Mouse (Mus musculus): Measurements from ENCODE around the gene Cyp46a1. TPM values are rescaled to one million over a fixed set of nuclear protein-coding genes. Genes with fewer than 3 reads are reported as not detected.

Cyp46a1 gene
- total RNA-seq, 1 experiment, result 0.98 TPM

GRCm38 (mm10) chr12:108367909-108368308 is 33.7 kb downstream of the Cyp46a1 start:
- TF ChIP-seq ZNF384 (IDR thresholded peaks at IDR 0.05; ENCODE audit: low read depth, low read length), result no peak
- TF ChIP-seq CHD2 (IDR thresholded peaks at IDR 0.05; ENCODE audit: low read depth, low read length), result no peak
- no peak for TF ChIP-seq HCFC1 (IDR thresholded peaks at IDR 0.05; ENCODE audit: borderline replicate concordance, insufficient read depth, low read length)
- no peak for TF ChIP-seq MAFK (IDR thresholded peaks at IDR 0.05; ENCODE audit: insufficient read depth, low read depth, low read length)
- no peak for TF ChIP-seq ZC3H11A (IDR thresholded peaks at IDR 0.05; ENCODE audit: borderline replicate concordance, low read depth, low read length)
- in situ Hi-C loops (cut with MboI; ENCODE audit: low sequenced_read_pairs in 2 of 2, unreplicated experiment in 2 of 2), result loop anchor here in 1 of 2 experiments (25.0 kb wide), 1 partner anchor 119 kb away; no protein-coding TSS in a partner anchor
- H3K36me3 ChIP-seq (ENCODE audit: control insufficient read depth, insufficient read depth, low read length, poor library complexity, severe bottlenecking), result no peaks in the 10 kb centered on the region
- no peak overlapping the region for H3K27ac ChIP-seq (ENCODE audit: insufficient read depth, low read depth, low read length, poor library complexity, severe bottlenecking)
- peaks cover 0 to 11% of the 10 kb centered on the region in 2 experiments; a peak in 1 of 4 replicates for H3K4me1 ChIP-seq (ENCODE audit: control insufficient read depth in 2 of 2, insufficient read depth in 2 of 2, low read length in 2 of 2, poor library complexity in 1 of 2)
- no peak overlapping the region for H3K9ac ChIP-seq (ENCODE audit: insufficient read depth, low read depth, low read length, poor library complexity, severe bottlenecking)
- no peak overlapping the region for H3K4me3 ChIP-seq (ENCODE audit: insufficient read depth in 1 of 2, low read depth in 1 of 2, low read length in 2 of 2, poor library complexity in 1 of 2, severe bottlenecking in 1 of 2)
- no peak for DNase-seq (ENCODE audit: low read depth, low spot score)
- H3K9me3 ChIP-seq (ENCODE audit: control insufficient read depth, insufficient read depth, low read depth, low read length), result no peaks in the 10 kb centered on the region

- TF ChIP-seq HCFC1 (IDR thresholded peaks at IDR 0.05; ENCODE audit: borderline replicate concordance, insufficient read depth, low read length) (no peak), MAFK (IDR thresholded peaks at IDR 0.05; ENCODE audit: insufficient read depth, low read depth, low read length) (no peak), CHD2 (IDR thresholded peaks at IDR 0.05; ENCODE audit: low read depth, low read length) (no peak), ZNF384 (IDR thresholded peaks at IDR 0.05; ENCODE audit: low read depth, low read length) (no peak), ZC3H11A (IDR thresholded peaks at IDR 0.05; ENCODE audit: borderline replicate concordance, low read depth, low read length) (no peak)
- Histone ChIP-seq H3K4me3 (ENCODE audit: insufficient read depth in 1 of 2, low read depth in 1 of 2, low read length in 2 of 2, poor library complexity in 1 of 2, severe bottlenecking in 1 of 2) (no peak overlapping the region), H3K36me3 (ENCODE audit: control insufficient read depth, insufficient read depth, low read length, poor library complexity, severe bottlenecking) (no peaks in the 10 kb centered on the region), H3K27ac (ENCODE audit: insufficient read depth, low read depth, low read length, poor library complexity, severe bottlenecking) (no peak overlapping the region), H3K9ac (ENCODE audit: insufficient read depth, low read depth, low read length, poor library complexity, severe bottlenecking) (no peak overlapping the region), H3K4me1 (ENCODE audit: control insufficient read depth in 2 of 2, insufficient read depth in 2 of 2, low read length in 2 of 2, poor library complexity in 1 of 2) (peaks cover 0 to 7% of the 10 kb centered on the region in 2 experiments; a peak in 1 of 4 replicates), H3K9me3 (ENCODE audit: control insufficient read depth, insufficient read depth, low read depth, low read length) (no peaks in the 10 kb centered on the region)
- in situ Hi-C loops (cut with MboI; ENCODE audit: low sequenced_read_pairs in 2 of 2, unreplicated experiment in 2 of 2), result loop anchor here in 1 of 2 experiments (25.0 kb wide), 1 partner anchor 118 kb away; no protein-coding TSS in a partner anchor
- no peak for DNase-seq (ENCODE audit: low read depth, low spot score)
These were observed 34.7 kb downstream of the Cyp46a1 start for GRCm38 (mm10) chr12:108368921-108369320.

GRCm38 (mm10) chr12:108370596-108371428 is 36.6 kb downstream of the Cyp46a1 start, which contains the start of gene Eml1:
Gene Eml1 (plus strand): TSS chr12:108370957.
- Histone ChIP-seq H3K4me3 (ENCODE audit: insufficient read depth in 1 of 2, low read depth in 1 of 2, low read length in 2 of 2, poor library complexity in 1 of 2, severe bottlenecking in 1 of 2) (no peak within 1 kb of the TSS), H3K27ac (ENCODE audit: insufficient read depth, low read depth, low read length, poor library complexity, severe bottlenecking) (no peak within 1 kb of the TSS), H3K9me3 (ENCODE audit: control insufficient read depth, insufficient read depth, low read depth, low read length) (no peaks in the 10 kb centered on the region), H3K4me1 (ENCODE audit: control insufficient read depth in 2 of 2, insufficient read depth in 2 of 2, low read length in 2 of 2, poor library complexity in 1 of 2) (peaks cover 0 to 3% of the 10 kb centered on the region in 2 experiments; a peak in 1 of 4 replicates), H3K36me3 (ENCODE audit: control insufficient read depth, insufficient read depth, low read length, poor library complexity, severe bottlenecking) (no peaks in the 10 kb centered on the region), H3K9ac (ENCODE audit: insufficient read depth, low read depth, low read length, poor library complexity, severe bottlenecking) (no peak within 1 kb of the TSS)
- TF ChIP-seq ZNF384 (IDR thresholded peaks at IDR 0.05; ENCODE audit: low read depth, low read length) (no peak), MAFK (IDR thresholded peaks at IDR 0.05; ENCODE audit: insufficient read depth, low read depth, low read length) (no peak), ZC3H11A (IDR thresholded peaks at IDR 0.05; ENCODE audit: borderline replicate concordance, low read depth, low read length) (no peak), HCFC1 (IDR thresholded peaks at IDR 0.05; ENCODE audit: borderline replicate concordance, insufficient read depth, low read length) (no peak), CHD2 (IDR thresholded peaks at IDR 0.05; ENCODE audit: low read depth, low read length) (no peak)
- no peak for DNase-seq (ENCODE audit: low read depth, low spot score)
- in situ Hi-C loops (cut with MboI; ENCODE audit: low sequenced_read_pairs in 2 of 2, unreplicated experiment in 2 of 2), result loop anchor here in 1 of 2 experiments (25.0 kb wide), 1 partner anchor 116 kb away; no protein-coding TSS in a partner anchor

GRCm38 (mm10) chr12:108371429-108371765 is 37.2 kb downstream of the Cyp46a1 start:
- no peak overlapping the region for H3K27ac ChIP-seq (ENCODE audit: insufficient read depth, low read depth, low read length, poor library complexity, severe bottlenecking)
- H3K9ac ChIP-seq (ENCODE audit: insufficient read depth, low read depth, low read length, poor library complexity, severe bottlenecking), result no peak overlapping the region
- no peak overlapping the region for H3K4me3 ChIP-seq (ENCODE audit: insufficient read depth in 1 of 2, low read depth in 1 of 2, low read length in 2 of 2, poor library complexity in 1 of 2, severe bottlenecking in 1 of 2)
- H3K9me3 ChIP-seq (ENCODE audit: control insufficient read depth, insufficient read depth, low read depth, low read length), result no peaks in the 10 kb centered on the region
- TF ChIP-seq CHD2 (IDR thresholded peaks at IDR 0.05; ENCODE audit: low read depth, low read length), result no peak
- TF ChIP-seq ZC3H11A (IDR thresholded peaks at IDR 0.05; ENCODE audit: borderline replicate concordance, low read depth, low read length), result no peak
- TF ChIP-seq ZNF384 (IDR thresholded peaks at IDR 0.05; ENCODE audit: low read depth, low read length), result no peak
- no peak for TF ChIP-seq MAFK (IDR thresholded peaks at IDR 0.05; ENCODE audit: insufficient read depth, low read depth, low read length)
- no peaks in the 10 kb centered on the region for H3K4me1 ChIP-seq (ENCODE audit: control insufficient read depth in 2 of 2, insufficient read depth in 2 of 2, low read length in 2 of 2, poor library complexity in 1 of 2)
- no peak for DNase-seq (ENCODE audit: low read depth, low spot score)
- no peaks in the 10 kb centered on the region for H3K36me3 ChIP-seq (ENCODE audit: control insufficient read depth, insufficient read depth, low read length, poor library complexity, severe bottlenecking)
- in situ Hi-C loops (cut with MboI; ENCODE audit: low sequenced_read_pairs in 2 of 2, unreplicated experiment in 2 of 2), result loop anchor here in 1 of 2 experiments (25.0 kb wide), 1 partner anchor 116 kb away; no protein-coding TSS in a partner anchor

All from ES-E14 (cell line).